9 mouse cellular contexts compared by ENCODE assay signal in genomic region chr19:37239096-37239495, GRCm38 (mm10). TPM values are rescaled to one million over a fixed set of nuclear protein-coding genes. Genes with fewer than 3 reads are reported as not detected.
A peak's percentile ranks its signal among the peaks of the same experiment; 100 is the strongest.
DNase-seq lines count a peak whose midpoint lies in the region; ATAC-seq and TF ChIP-seq lines count a peak whose summit lies in the region.
"Had no signal": no experiment of that assay in that cellular context is flagged by ENCODE, and none has a peak within 500 bp of the region (broad histone marks: within the 10 kb centered on the region; RNA-seq: fewer than 3 reads in every experiment).

No protein-coding gene starts in this region.

- peaks cover 41% of the 10 kb centered on the region for H3K27me3 ChIP-seq in heart, embryonic 10.5 days (ENCODE audit: insufficient read depth, poor library complexity, severe bottlenecking)
- H3K27me3 ChIP-seq in thymus, adult 2 months (ENCODE audit: control insufficient read depth, insufficient read depth, low read length): peaks cover 5% of the 10 kb centered on the region
- H3K27me3 ChIP-seq in limb, embryonic 10.5 days (ENCODE audit: low read depth, poor library complexity, severe bottlenecking): peaks cover 29% of the 10 kb centered on the region
- no peaks in the 10 kb centered on the region for H3K27me3 ChIP-seq in stomach, postnatal 0 days (ENCODE audit: control insufficient read depth, insufficient read depth, low read length)
- no peaks in the 10 kb centered on the region for H3K27me3 ChIP-seq in hindbrain, postnatal 0 days (ENCODE audit: insufficient read depth, low read length)
- peaks cover 27% of the 10 kb centered on the region for H3K27me3 ChIP-seq in forebrain, embryonic 12.5 days

- intact Hi-C loops in heart, postnatal 36 days (cut with DNase I): no loop called here

- no peak for TF ChIP-seq POLR2A in thymus, adult 2 months (IDR thresholded peaks at IDR 0.05; ENCODE audit: control insufficient read depth, extremely low read depth, insufficient read depth, low read length, poor library complexity)

- H3K4me3 ChIP-seq in heart, embryonic 10.5 days: no peak overlapping the region
- no peak overlapping the region for H3K4me3 ChIP-seq in thymus, adult 2 months (ENCODE audit: control insufficient read depth, insufficient read depth, low read length)
- no peak overlapping the region for H3K4me3 ChIP-seq in limb, embryonic 10.5 days
- no peak overlapping the region for H3K4me3 ChIP-seq in stomach, postnatal 0 days (ENCODE audit: low read depth, low read length)
- H3K4me3 ChIP-seq in hindbrain, postnatal 0 days (ENCODE audit: low read length): no peak overlapping the region
- no peak overlapping the region for H3K4me3 ChIP-seq in forebrain, embryonic 12.5 days (replicated peaks)
- H3K4me3 ChIP-seq: neural tube, embryonic 13.5 days had no signal

- no peak for TF ChIP-seq CTCF in thymus, adult 2 months (IDR thresholded peaks at IDR 0.05; ENCODE audit: borderline replicate concordance, control insufficient read depth, extremely low read depth, insufficient read depth, low read length, poor library complexity)
- TF ChIP-seq CTCF in stomach, postnatal 0 days (IDR thresholded peaks at IDR 0.05; ENCODE audit: low read depth): no peak
- TF ChIP-seq CTCF in hindbrain, postnatal 0 days (IDR thresholded peaks at IDR 0.05; ENCODE audit: low read depth): no peak

- no peak for TF ChIP-seq EP300 in stomach, postnatal 0 days (optimal IDR thresholded peaks at IDR 0.05)

- H3K36me3 ChIP-seq in heart, embryonic 10.5 days: no peaks in the 10 kb centered on the region
- H3K36me3 ChIP-seq in thymus, adult 2 months (ENCODE audit: control insufficient read depth, insufficient read depth, low read length): no peaks in the 10 kb centered on the region
- H3K36me3 ChIP-seq in limb, embryonic 10.5 days: no peaks in the 10 kb centered on the region
- no peaks in the 10 kb centered on the region for H3K36me3 ChIP-seq in stomach, postnatal 0 days (ENCODE audit: control insufficient read depth, insufficient read depth, low read length)
- H3K36me3 ChIP-seq in hindbrain, postnatal 0 days (ENCODE audit: insufficient read depth, low read length): no peaks in the 10 kb centered on the region
- H3K36me3 ChIP-seq in forebrain, embryonic 12.5 days (replicated peaks): no peaks in the 10 kb centered on the region
- H3K36me3 ChIP-seq: neural tube, embryonic 13.5 days had no signal

- DNase-seq in heart, embryonic 10.5 days (ENCODE audit: low spot score): peak; percentile 75
- no peak for DNase-seq in heart, postnatal 36 days
- DNase-seq in thymus, postnatal 0 days (ENCODE audit: low spot score): peak; percentile 34
- no peak for DNase-seq in thymus, adult 2 months
- peak; percentile 74 for DNase-seq in limb, embryonic 10.5 days (ENCODE audit: low spot score)
- DNase-seq in stomach, postnatal 0 days (ENCODE audit: low spot score): peak; percentile 60
- no peak for DNase-seq in hindbrain, postnatal 0 days (ENCODE audit: low spot score)

- H3K4me2 ChIP-seq in stomach, postnatal 0 days (replicated peaks; ENCODE audit: low read depth): no peak overlapping the region
- H3K4me2 ChIP-seq in hindbrain, postnatal 0 days (ENCODE audit: low read depth, low read length): no peak overlapping the region
- H3K4me2 ChIP-seq in forebrain, embryonic 12.5 days: no peak overlapping the region
- H3K4me2 ChIP-seq: neural tube, embryonic 13.5 days had no signal

- 30% methylated on average over 4 of the region's 4 CpGs for WGBS in heart, embryonic 10.5 days
- WGBS in thymus, adult 2 months: 46% methylated on average over 4 of the region's 4 CpGs
- WGBS in limb, embryonic 10.5 days: 29% methylated on average over 4 of the region's 4 CpGs
- 19% methylated on average over 4 of the region's 4 CpGs for WGBS in stomach, postnatal 0 days
- WGBS in hindbrain, postnatal 0 days: 29% methylated on average over 4 of the region's 4 CpGs
- 32% methylated on average over 4 of the region's 4 CpGs for WGBS in forebrain, embryonic 12.5 days

- no peak overlapping the region for H3K9ac ChIP-seq in stomach, postnatal 0 days (ENCODE audit: low read length)
- H3K9ac ChIP-seq in hindbrain, postnatal 0 days (replicated peaks; ENCODE audit: low read length): no peak overlapping the region
- H3K9ac ChIP-seq in forebrain, embryonic 12.5 days: no peak overlapping the region
- H3K9ac ChIP-seq: neural tube, embryonic 13.5 days had no signal

- peak overlapping the region; percentile 16; the same call in 1 of the 2 replicates for H3K27ac ChIP-seq in heart, embryonic 10.5 days
- H3K27ac ChIP-seq in thymus, adult 2 months (ENCODE audit: control insufficient read depth, insufficient read depth, low read length): no peak overlapping the region
- H3K27ac ChIP-seq in limb, embryonic 10.5 days: no peak overlapping the region
- no peak overlapping the region for H3K27ac ChIP-seq in stomach, postnatal 0 days (replicated peaks)
- no peak overlapping the region for H3K27ac ChIP-seq in hindbrain, postnatal 0 days
- no peak overlapping the region for H3K27ac ChIP-seq in forebrain, embryonic 12.5 days
- H3K27ac ChIP-seq: neural tube, embryonic 13.5 days had no signal

- peaks cover 17% of the 10 kb centered on the region for H3K4me1 ChIP-seq in heart, embryonic 10.5 days
- H3K4me1 ChIP-seq in thymus, adult 2 months (replicated peaks; ENCODE audit: control insufficient read depth, insufficient read depth, low read length): no peaks in the 10 kb centered on the region
- peaks cover 22% of the 10 kb centered on the region for H3K4me1 ChIP-seq in limb, embryonic 10.5 days
- H3K4me1 ChIP-seq in stomach, postnatal 0 days (replicated peaks; ENCODE audit: control insufficient read depth, insufficient read depth): no peaks in the 10 kb centered on the region
- H3K4me1 ChIP-seq in hindbrain, postnatal 0 days (ENCODE audit: insufficient read depth, low read length): no peaks in the 10 kb centered on the region
- H3K4me1 ChIP-seq in forebrain, embryonic 12.5 days: peaks cover 17% of the 10 kb centered on the region

- no peaks in the 10 kb centered on the region for H3K9me3 ChIP-seq in heart, embryonic 10.5 days
- no peaks in the 10 kb centered on the region for H3K9me3 ChIP-seq in limb, embryonic 10.5 days (replicated peaks)
- no peaks in the 10 kb centered on the region for H3K9me3 ChIP-seq in stomach, postnatal 0 days (ENCODE audit: control insufficient read depth, low read length)
- H3K9me3 ChIP-seq in hindbrain, postnatal 0 days (ENCODE audit: low read length): no peaks in the 10 kb centered on the region
- no peaks in the 10 kb centered on the region; the same call in 1 of the 2 replicates for H3K9me3 ChIP-seq in forebrain, embryonic 12.5 days
- H3K9me3 ChIP-seq: neural tube, embryonic 13.5 days had no signal

- ATAC-seq in stomach, postnatal 0 days (ENCODE audit: low FRiP score, low TSS enrichment): no peak
- no peak for ATAC-seq in hindbrain, postnatal 0 days
- ATAC-seq in forebrain, embryonic 12.5 days (ENCODE audit: low FRiP score): no peak

RNA-seq across cellular contexts. Expression of gene Cpeb3, which starts 30.7 kb away (rescaled TPM):
- polyA plus RNA-seq in heart, embryonic 10.5 days (2016; fragmentation: Nextera tagmentation; extraction: Ambion mirVana): 2.6 and 3.7 TPM in 2 replicates
- 10 to 100 TPM; 77.6 to 93.0 TPM for total RNA-seq in heart, postnatal 36 days (2021)
- polyA plus RNA-seq in thymus, postnatal 0 days (2015; fragmentation: Nextera tagmentation; extraction: Ambion mirVana): 0.59 and 1.1 TPM in 2 replicates
- polyA plus RNA-seq in thymus, adult 2 months (2012; rRNA removed): 3.5 and 3.8 TPM in 2 replicates
- polyA plus RNA-seq in limb, embryonic 10.5 days (2016; fragmentation: Nextera tagmentation; extraction: Ambion mirVana): 0.65 and 0.78 TPM in 2 replicates
- 1.2 and 1.3 TPM in 2 replicates for polyA plus RNA-seq in stomach, postnatal 0 days (2015; fragmentation: Nextera tagmentation; extraction: Ambion mirVana)
- 23.7 and 26.1 TPM in 2 replicates for total RNA-seq in hindbrain, postnatal 0 days (2014; rRNA removed)
- 10.3 and 11.3 TPM in 2 replicates for polyA plus RNA-seq in hindbrain, postnatal 0 days (2015; fragmentation: Nextera tagmentation; extraction: Ambion mirVana)
- 3.7 and 6.1 TPM in 2 replicates for polyA plus RNA-seq in forebrain, embryonic 12.5 days (2016; fragmentation: Nextera tagmentation; extraction: Ambion mirVana)

RNA-seq across cellular contexts. Expression of gene March5, which starts 31.8 kb away (rescaled TPM):
- 79.0 and 95.9 TPM in 2 replicates for polyA plus RNA-seq in heart, embryonic 10.5 days (2016; fragmentation: Nextera tagmentation; extraction: Ambion mirVana)
- 10 to 100 TPM; 76.8 to 88.5 TPM for total RNA-seq in heart, postnatal 36 days (2021)
- polyA plus RNA-seq in thymus, postnatal 0 days (2015; fragmentation: Nextera tagmentation; extraction: Ambion mirVana): 95.0 and 102 TPM in 2 replicates
- polyA plus RNA-seq in thymus, adult 2 months (2012; rRNA removed): 34.4 and 55.9 TPM in 2 replicates
- 128 and 130 TPM in 2 replicates for polyA plus RNA-seq in limb, embryonic 10.5 days (2016; fragmentation: Nextera tagmentation; extraction: Ambion mirVana)
- polyA plus RNA-seq in stomach, postnatal 0 days (2015; fragmentation: Nextera tagmentation; extraction: Ambion mirVana): 49.9 and 50.0 TPM in 2 replicates
- total RNA-seq in hindbrain, postnatal 0 days (2014; rRNA removed): 50.3 and 65.0 TPM in 2 replicates
- polyA plus RNA-seq in hindbrain, postnatal 0 days (2015; fragmentation: Nextera tagmentation; extraction: Ambion mirVana): 94.8 and 100 TPM in 2 replicates
- polyA plus RNA-seq in forebrain, embryonic 12.5 days (2016; fragmentation: Nextera tagmentation; extraction: Ambion mirVana): 154 and 159 TPM in 2 replicates

Comparison
In these comparisons a context has a peak if more than half of its experiments do, and no peak if none do; other contexts are left out.
1. DNase-seq: peak in heart, embryonic 10.5 days (single experiment), thymus, postnatal 0 days (single experiment), limb, embryonic 10.5 days (single experiment) and stomach, postnatal 0 days (single experiment); none in heart, postnatal 36 days (0 of 2), thymus, adult 2 months (single experiment) and hindbrain, postnatal 0 days (single experiment).